Mouse (Mus musculus) forebrain, embryonic 14.5 days (tissue): ENCODE measurements around the gene Depdc5. TPM values are rescaled to one million over a fixed set of nuclear protein-coding genes. Genes with fewer than 3 reads are reported as not detected.
"Not testable (repeated sequence)": the region's sequence is repeated elsewhere in the genome, so short reads cannot be mapped to it uniquely, and the experiment has no call there.

Experiments used
- ATAC-seq: fragments of 200-750 bp; cut with Nextera tagmentation; 2 replicates; pipeline ENCODE4 v1.8.0; 2017; ENCODE audit warnings: mild to moderate bottlenecking, moderate library complexity
- DNase-seq: peaks from one replicate; pipeline ENCODE4 v3.0.0-alpha.2; 2015; ENCODE audit warnings: low spot score
- H3K27ac ChIP-seq: fragments of 300-500 bp; sonication (generic); 2 replicates; pipeline ENCODE4 v1.5.1; 2014; ENCODE audit warnings: low read depth, mild to moderate bottlenecking, control low read depth, low read length, moderate library complexity
- H3K27me3 ChIP-seq: fragments of 300-500 bp; sonication (generic); replicated peaks from 2 replicates; pipeline ENCODE4 v1.6.1; 2014; ENCODE audit warnings: low read length, control low read depth, mixed read lengths; ENCODE audit not compliant: control insufficient read depth, insufficient read depth
- H3K36me3 ChIP-seq: fragments of 300-500 bp; sonication (generic); 2 replicates; pipeline ENCODE4 v1.6.1; 2014; ENCODE audit warnings: low read length, control low read depth; ENCODE audit not compliant: control insufficient read depth, insufficient read depth
- H3K4me1 ChIP-seq: fragments of 300-500 bp; sonication (generic); 2 replicates; pipeline ENCODE4 v1.6.1; 2014; ENCODE audit warnings: antibody characterized with exemption, low read length, control low read depth; ENCODE audit not compliant: control insufficient read depth, insufficient read depth
- H3K4me2 ChIP-seq: fragments of 300-500 bp; sonication (generic); 2 replicates; pipeline ENCODE4 v1.6.1; 2014; ENCODE audit warnings: mild to moderate bottlenecking, control low read depth, low read length
- H3K4me3 ChIP-seq: fragments of 300-500 bp; sonication (generic); 2 replicates; pipeline ENCODE4 v1.5.1; 2014; ENCODE audit warnings: low read depth, low read length, control low read depth
- H3K9ac ChIP-seq: fragments of 300-500 bp; sonication (generic); 2 replicates; pipeline ENCODE4 v1.6.1; 2014; ENCODE audit warnings: mild to moderate bottlenecking, low read length, control low read depth, moderate library complexity
- H3K9me3 ChIP-seq: fragments of 300-500 bp; sonication (generic); replicated peaks from 2 replicates; pipeline ENCODE4 v1.6.1; 2016; ENCODE audit warnings: low read length, control low read depth, mixed read lengths; ENCODE audit not compliant: control insufficient read depth
- WGBS: fragments of 180-500 bp; shearing (Covaris S2); extraction: QIAGEN DNeasy Blood & Tissue Kit; methylation state at CpG from one replicate; pipeline ENCODE4 v1.1.7; 2014; 5-methylcytosine and 5-hydroxymethylcytosine counted together
- polyA plus RNA-seq: library from polyadenylated mRNA; unstranded; fragments of >200 nt; fragmentation: Nextera tagmentation; extraction: Ambion mirVana; gene quantifications from 2 replicates; pipeline ENCODE4 v1.2.1, GENCODE M21; 2014

Gene Depdc5
- polyA plus RNA-seq, 1 experiment from 2014 or later: 19.0 TPM

GRCm38 (mm10) chr5:33038656-33039509 is 175.4 kb downstream of the Depdc5 start:
- WGBS: 48% methylated on average over 13 of the region's 13 CpGs
- Histone ChIP-seq H3K9ac (no peak overlapping the region), H3K9me3 (no peaks in the 10 kb centered on the region), H3K27ac (no peak overlapping the region), H3K27me3 (no peaks in the 10 kb centered on the region), H3K4me3 (no peak overlapping the region), H3K4me2 (peak overlapping the region; percentile 38; the same call in 1 of the 2 replicates), H3K4me1 (peaks cover 2% of the 10 kb centered on the region; the same call in 1 of the 2 replicates), H3K36me3 (no peaks in the 10 kb centered on the region)
- no peak for DNase-seq
- ATAC-seq: no peak

GRCm38 (mm10) chr5:33039510-33039911 is 176.0 kb downstream of the Depdc5 start:
- Histone ChIP-seq H3K27ac (no peak overlapping the region), H3K27me3 (no peaks in the 10 kb centered on the region), H3K4me2 (peak overlapping the region; percentile 38), H3K4me3 (no peak overlapping the region), H3K36me3 (no peaks in the 10 kb centered on the region), H3K9me3 (no peaks in the 10 kb centered on the region), H3K4me1 (peaks cover 2% of the 10 kb centered on the region; the same call in 1 of the 2 replicates), H3K9ac (peak overlapping the region; percentile 35; the same call in 1 of the 2 replicates)
- 0 out of 2 replicates have a peak, but pooled peaks have one; percentile 12 for ATAC-seq
- 5% methylated on average over 13 of the region's 13 CpGs for WGBS
- DNase-seq: peak; percentile 83

GRCm38 (mm10) chr5:33040735-33041134 is 177.2 kb downstream of the Depdc5 start:
- not testable (repeated sequence) for H3K27ac ChIP-seq, DNase-seq, ATAC-seq, H3K9me3 ChIP-seq, H3K27me3 ChIP-seq, H3K9ac ChIP-seq, H3K4me2 ChIP-seq, H3K4me3 ChIP-seq, H3K4me1 ChIP-seq, H3K36me3 ChIP-seq
- WGBS: 86% methylated on average over 1 of the region's 1 CpGs

DNA sequence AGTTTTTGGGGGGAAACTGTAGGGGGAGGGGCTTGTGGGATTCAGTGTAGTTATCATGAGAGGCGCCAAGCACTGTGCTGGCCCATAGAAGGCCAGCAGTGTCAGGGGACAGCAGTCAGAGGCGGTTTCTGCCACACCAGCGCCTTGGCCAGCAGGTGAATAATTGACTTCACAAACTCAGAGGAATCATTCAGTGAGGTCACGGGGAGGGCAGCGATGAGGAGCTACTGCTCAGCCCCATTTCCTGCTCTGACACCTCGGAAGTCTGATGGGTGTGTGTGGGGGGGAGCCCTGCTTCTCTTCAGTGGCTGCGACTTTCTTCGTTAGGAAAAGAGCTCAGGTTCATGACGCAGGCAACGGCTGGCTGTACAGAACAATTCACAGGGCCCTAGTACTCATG is 179.9 kb downstream of the Depdc5 start:
- H3K27me3 ChIP-seq: no peaks in the 10 kb centered on the region
- H3K4me1 ChIP-seq: peaks cover 2% of the 10 kb centered on the region; the same call in 1 of the 2 replicates
- no peaks in the 10 kb centered on the region for H3K9me3 ChIP-seq
- ATAC-seq (no peak), DNase-seq (no peak)
- no peaks in the 10 kb centered on the region for H3K36me3 ChIP-seq
- 79% methylated on average over 10 of the region's 10 CpGs for WGBS
- no peak overlapping the region for H3K27ac ChIP-seq
- no peak overlapping the region for H3K9ac ChIP-seq
- no peak overlapping the region for H3K4me2 ChIP-seq
- H3K4me3 ChIP-seq: no peak overlapping the region

Other genes starting within 250 kb of the Depdc5 start
- gene Pisd, start 78.1 kb upstream of the Depdc5 start, polyA plus RNA-seq: 97.5 and 104 TPM in 2 replicates
- gene Gm20671, start 36.6 kb upstream of the Depdc5 start, polyA plus RNA-seq: not detected in 2 replicates
- gene Prr14l, start 9.4 kb upstream of the Depdc5 start, polyA plus RNA-seq: 10.5 and 11.3 TPM in 2 replicates
- gene Ywhah, start 155.1 kb downstream of the Depdc5 start, polyA plus RNA-seq: 521 and 612 TPM in 2 replicates
- gene Slc5a1, start 240.5 kb downstream of the Depdc5 start, polyA plus RNA-seq: not detected in 2 replicates